Mouse (Mus musculus): Measurements from ENCODE around the gene Gtf2h5. TPM values are rescaled to one million over a fixed set of nuclear protein-coding genes. Genes with fewer than 3 reads are reported as not detected.
A peak's percentile ranks its signal among the peaks of the same experiment; 100 is the strongest.

Gtf2h5 gene
- total and polyA plus RNA-seq, 2 experiments from 2014 or later, result 48.7 to 243 TPM

DNA sequence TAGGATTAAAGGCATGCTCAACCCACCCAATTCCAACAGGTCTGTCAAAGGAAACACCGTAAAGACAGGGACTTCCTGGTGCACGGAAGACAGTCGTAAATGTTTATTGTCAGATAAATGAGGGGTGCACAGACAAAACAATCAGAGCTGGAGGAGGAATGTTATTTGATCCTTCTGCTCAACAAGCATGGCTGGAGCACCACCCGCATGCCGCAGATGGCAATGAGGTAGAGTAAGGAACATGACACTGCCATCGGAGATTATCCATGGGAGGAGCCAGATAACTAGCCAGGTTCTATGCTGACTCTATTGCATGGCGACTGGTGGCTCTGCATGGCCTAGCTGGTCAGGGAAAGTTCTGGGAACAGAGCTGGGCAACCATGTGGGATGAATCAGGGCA, 6.2 kb upstream of the Gtf2h5 start:
- H3K4me1 ChIP-seq (ENCODE audit: insufficient read depth, low read length), result no peaks in the 10 kb centered on the region
- H3K27ac ChIP-seq (ENCODE audit: low read depth, low read length), result no peak overlapping the region
- H3K4me3 ChIP-seq (ENCODE audit: low read depth, low read length), result no peak overlapping the region
- H3K36me3 ChIP-seq (ENCODE audit: insufficient read depth, low read length), result peaks cover 31% of the 10 kb centered on the region
- 90% methylated on average over 7 of the region's 7 CpGs for WGBS
- DNase-seq (ENCODE audit: low spot score), result no peak
- ATAC-seq (ENCODE audit: low FRiP score), result no peak
- H3K4me2 ChIP-seq (ENCODE audit: low read depth, low read length, poor library complexity, severe bottlenecking), result no peak overlapping the region
- TF ChIP-seq CTCF (IDR thresholded peaks at IDR 0.05), result no peak
- H3K27me3 ChIP-seq (ENCODE audit: insufficient read depth, low read length), result no peaks in the 10 kb centered on the region
- H3K9me3 ChIP-seq (ENCODE audit: low read length), result no peaks in the 10 kb centered on the region
- no peak overlapping the region for H3K9ac ChIP-seq (replicated peaks; ENCODE audit: low read length, poor library complexity, severe bottlenecking)

DNA sequence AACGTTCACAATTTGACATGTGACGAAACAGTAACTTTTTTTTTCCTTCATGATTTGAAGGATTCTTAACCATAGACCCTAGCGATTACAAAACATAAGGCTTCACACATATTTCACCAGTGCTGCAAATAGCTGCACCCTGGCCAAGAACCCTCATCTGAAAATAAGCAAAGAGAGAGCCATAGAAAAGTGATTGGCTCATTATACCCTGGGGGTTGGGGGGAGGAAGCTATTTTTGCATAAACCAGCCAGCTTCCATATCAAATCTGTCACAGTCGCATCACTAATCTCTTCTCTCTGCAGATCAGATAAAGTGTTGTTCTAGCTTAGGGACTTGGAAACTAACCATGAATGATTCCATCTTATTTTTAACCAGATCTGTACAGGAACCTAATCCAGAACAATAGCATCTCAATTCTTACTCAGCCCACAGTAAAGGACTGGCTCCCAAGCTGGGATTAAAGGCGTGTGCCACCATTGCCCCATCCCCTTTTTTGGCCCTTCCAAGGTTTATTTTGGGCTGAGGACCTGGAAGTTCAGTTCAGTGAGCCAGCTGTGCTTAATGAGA, 3.8 kb downstream of the Gtf2h5 start:
- Histone ChIP-seq H3K4me1 (ENCODE audit: insufficient read depth, low read length) (peaks cover 8% of the 10 kb centered on the region; the same call in 1 of the 2 replicates), H3K9ac (replicated peaks; ENCODE audit: low read length, poor library complexity, severe bottlenecking) (no peak overlapping the region), H3K4me2 (ENCODE audit: low read depth, low read length, poor library complexity, severe bottlenecking) (no peak overlapping the region), H3K4me3 (ENCODE audit: low read depth, low read length) (no peak overlapping the region), H3K9me3 (ENCODE audit: low read length) (no peaks in the 10 kb centered on the region), H3K27ac (ENCODE audit: low read depth, low read length) (no peak overlapping the region), H3K36me3 (ENCODE audit: insufficient read depth, low read length) (peaks cover 23% of the 10 kb centered on the region), H3K27me3 (ENCODE audit: insufficient read depth, low read length) (no peaks in the 10 kb centered on the region)
- ATAC-seq (ENCODE audit: low FRiP score) (no peak), DNase-seq (ENCODE audit: low spot score) (no peak)
- no peak for TF ChIP-seq CTCF (IDR thresholded peaks at IDR 0.05)
- 83% methylated on average over 5 of the region's 5 CpGs for WGBS

GRCm38 (mm10) chr17:6091604-6092003, 12.0 kb downstream of the Gtf2h5 start:
- DNase-seq (ENCODE audit: low spot score) (no peak), ATAC-seq (ENCODE audit: low FRiP score) (no peak)
- TF ChIP-seq CTCF (IDR thresholded peaks at IDR 0.05), result no peak
- Histone ChIP-seq H3K9ac (replicated peaks; ENCODE audit: low read length, poor library complexity, severe bottlenecking) (no peak overlapping the region), H3K9me3 (ENCODE audit: low read length) (no peaks in the 10 kb centered on the region), H3K4me1 (ENCODE audit: insufficient read depth, low read length) (no peaks in the 10 kb centered on the region), H3K27me3 (ENCODE audit: insufficient read depth, low read length) (no peaks in the 10 kb centered on the region), H3K27ac (ENCODE audit: low read depth, low read length) (no peak overlapping the region), H3K36me3 (ENCODE audit: insufficient read depth, low read length) (peaks cover 12% of the 10 kb centered on the region), H3K4me3 (ENCODE audit: low read depth, low read length) (no peak overlapping the region), H3K4me2 (ENCODE audit: low read depth, low read length, poor library complexity, severe bottlenecking) (no peak overlapping the region)
- WGBS, result 91% methylated on average over 6 of the region's 6 CpGs

GRCm38 (mm10) chr17:6095579-6095978, 16.0 kb downstream of the Gtf2h5 start:
- Histone ChIP-seq H3K9me3 (ENCODE audit: low read length) (no peaks in the 10 kb centered on the region), H3K36me3 (ENCODE audit: insufficient read depth, low read length) (0 out of 2 replicates have a peak, but pooled peaks cover 3% of the 10 kb centered on the region), H3K4me2 (ENCODE audit: low read depth, low read length, poor library complexity, severe bottlenecking) (no peak overlapping the region), H3K4me3 (ENCODE audit: low read depth, low read length) (no peak overlapping the region), H3K9ac (replicated peaks; ENCODE audit: low read length, poor library complexity, severe bottlenecking) (no peak overlapping the region), H3K27me3 (ENCODE audit: insufficient read depth, low read length) (no peaks in the 10 kb centered on the region), H3K27ac (ENCODE audit: low read depth, low read length) (no peak overlapping the region), H3K4me1 (ENCODE audit: insufficient read depth, low read length) (no peaks in the 10 kb centered on the region)
- peak; percentile 50 for TF ChIP-seq CTCF (IDR thresholded peaks at IDR 0.05)
- no peak for DNase-seq (ENCODE audit: low spot score)
- no peak for ATAC-seq (ENCODE audit: low FRiP score)

GRCm38 (mm10) chr17:6097884-6098283, 18.3 kb downstream of the Gtf2h5 start:
- ATAC-seq (ENCODE audit: low FRiP score), result no peak
- Histone ChIP-seq H3K27ac (ENCODE audit: low read depth, low read length) (no peak overlapping the region), H3K9ac (replicated peaks; ENCODE audit: low read length, poor library complexity, severe bottlenecking) (no peak overlapping the region), H3K36me3 (ENCODE audit: insufficient read depth, low read length) (no peaks in the 10 kb centered on the region), H3K4me3 (ENCODE audit: low read depth, low read length) (no peak overlapping the region), H3K9me3 (ENCODE audit: low read length) (no peaks in the 10 kb centered on the region), H3K27me3 (ENCODE audit: insufficient read depth, low read length) (no peaks in the 10 kb centered on the region), H3K4me1 (ENCODE audit: insufficient read depth, low read length) (no peaks in the 10 kb centered on the region), H3K4me2 (ENCODE audit: low read depth, low read length, poor library complexity, severe bottlenecking) (no peak overlapping the region)
- TF ChIP-seq CTCF (IDR thresholded peaks at IDR 0.05), result peak; percentile 91
- peak; percentile 74 for DNase-seq (ENCODE audit: low spot score)
- WGBS, result 31% methylated on average over 4 of the region's 4 CpGs

DNA sequence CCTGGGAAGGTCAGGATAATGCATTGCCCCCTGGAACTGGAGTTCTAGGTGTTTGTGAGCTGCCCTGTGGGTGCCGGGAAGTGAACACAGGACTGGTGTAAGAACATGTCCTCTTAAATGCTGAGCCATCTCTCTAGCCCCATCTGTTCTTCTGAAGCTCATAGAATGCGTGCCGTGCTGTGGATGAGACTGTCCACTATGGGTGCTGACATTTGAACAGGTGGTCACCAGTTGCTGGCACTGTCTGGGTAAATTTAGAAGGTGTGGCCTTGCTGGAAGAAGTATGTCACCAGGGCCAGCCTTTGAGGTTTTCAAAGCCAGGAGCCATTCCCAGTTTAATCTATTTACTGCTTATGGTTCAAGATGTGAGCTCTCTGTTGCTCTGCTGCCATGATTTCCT, 22.7 kb downstream of the Gtf2h5 start:
- no peak overlapping the region for H3K4me3 ChIP-seq (ENCODE audit: low read depth, low read length)
- no peak for TF ChIP-seq CTCF (IDR thresholded peaks at IDR 0.05)
- H3K36me3 ChIP-seq (ENCODE audit: insufficient read depth, low read length), result no peaks in the 10 kb centered on the region
- DNase-seq (ENCODE audit: low spot score), result no peak
- no peak for ATAC-seq (ENCODE audit: low FRiP score)
- no peak overlapping the region for H3K9ac ChIP-seq (replicated peaks; ENCODE audit: low read length, poor library complexity, severe bottlenecking)
- H3K27me3 ChIP-seq (ENCODE audit: insufficient read depth, low read length), result 0 out of 2 replicates have a peak, but pooled peaks cover 4% of the 10 kb centered on the region
- no peak overlapping the region for H3K4me2 ChIP-seq (ENCODE audit: low read depth, low read length, poor library complexity, severe bottlenecking)
- 94% methylated on average over 3 of the region's 3 CpGs for WGBS
- no peaks in the 10 kb centered on the region for H3K9me3 ChIP-seq (ENCODE audit: low read length)
- H3K4me1 ChIP-seq (ENCODE audit: insufficient read depth, low read length), result no peaks in the 10 kb centered on the region
- no peak overlapping the region for H3K27ac ChIP-seq (ENCODE audit: low read depth, low read length)

Measured in midbrain, postnatal 0 days (tissue).